In genomic region chr2:71801691-71802090, GRCm38 (mm10) we compare ENCODE assay signal across 10 mouse cellular contexts. TPM values are rescaled to one million over a fixed set of nuclear protein-coding genes. Genes with fewer than 3 reads are reported as not detected.
A peak's percentile ranks its signal among the peaks of the same experiment; 100 is the strongest.
DNase-seq lines count a peak whose midpoint lies in the region; ATAC-seq and TF ChIP-seq lines count a peak whose summit lies in the region.
"Had no signal": no experiment of that assay in that cellular context is flagged by ENCODE, and none has a peak within 500 bp of the region (broad histone marks: within the 10 kb centered on the region; RNA-seq: fewer than 3 reads in every experiment).

No protein-coding gene starts in this region.

- no peaks in the 10 kb centered on the region for H3K36me3 ChIP-seq in kidney, postnatal 0 days (ENCODE audit: insufficient read depth, low read length)
- H3K36me3 ChIP-seq in intestine, postnatal 0 days (ENCODE audit: control insufficient read depth, insufficient read depth) = no peaks in the 10 kb centered on the region

- H3K9me3 ChIP-seq in kidney, postnatal 0 days (replicated peaks; ENCODE audit: low read length) = no peaks in the 10 kb centered on the region
- H3K9me3 ChIP-seq in intestine, postnatal 0 days (ENCODE audit: control insufficient read depth) = no peaks in the 10 kb centered on the region

- H3K4me1 ChIP-seq in kidney, postnatal 0 days (replicated peaks; ENCODE audit: insufficient read depth, low read length) = peaks cover 12% of the 10 kb centered on the region; the same call in 1 of the 2 replicates
- H3K4me1 ChIP-seq in intestine, postnatal 0 days (replicated peaks; ENCODE audit: control insufficient read depth, insufficient read depth, low read length) = peaks cover 17% of the 10 kb centered on the region

- no peak overlapping the region for H3K9ac ChIP-seq in kidney, postnatal 0 days (ENCODE audit: low read depth, low read length)
- H3K9ac ChIP-seq in intestine, postnatal 0 days (ENCODE audit: low read depth, low read length) = no peak overlapping the region
- H3K9ac ChIP-seq: liver, embryonic 14.5 days had no signal

- no peak overlapping the region for H3K4me3 ChIP-seq in kidney, postnatal 0 days (replicated peaks; ENCODE audit: low read depth, low read length)
- no peak overlapping the region for H3K4me3 ChIP-seq in intestine, postnatal 0 days (ENCODE audit: low read depth, low read length)
- H3K4me3 ChIP-seq: erythroblast, embryonic 14.5 days had no signal

- DNase-seq in adrenal gland, adult (ENCODE audit: inconsistent age in 2 of 2, low spot score in 1 of 2) = peak; percentile 83 to 90
- DNase-seq in adrenal gland, postnatal 4 days (ENCODE audit: low spot score in 2 of 2) = no peak
- no peak for DNase-seq in kidney, postnatal 0 days (ENCODE audit: low spot score)
- DNase-seq in kidney, postnatal 10 days = no peak
- peak; percentile 81 for DNase-seq in NIH3T3 (ENCODE audit: low read depth)
- DNase-seq in thymus, postnatal 4 days = no peak

- no peak for TF ChIP-seq CTCF in kidney, postnatal 0 days (IDR thresholded peaks at IDR 0.05; ENCODE audit: low read depth)
- peak; percentile 38 for TF ChIP-seq CTCF in intestine, postnatal 0 days (IDR thresholded peaks at IDR 0.05; ENCODE audit: low read depth)

- 39% methylated on average over 7 of the region's 7 CpGs for WGBS in kidney, postnatal 0 days
- WGBS in intestine, postnatal 0 days = 53% methylated on average over 7 of the region's 7 CpGs

- no peak overlapping the region for H3K4me2 ChIP-seq in kidney, postnatal 0 days (ENCODE audit: low read length)
- peak overlapping the region; percentile 51 for H3K4me2 ChIP-seq in intestine, postnatal 0 days (replicated peaks; ENCODE audit: low read depth)

- ATAC-seq in kidney, postnatal 0 days (replicated peaks; ENCODE audit: low FRiP score, low read depth) = peak; percentile 50; the same call in 1 of the 2 replicates
- ATAC-seq in intestine, postnatal 0 days = peak; percentile 59
- no peak for ATAC-seq in granulocyte monocyte progenitor cell, adult 5-6 weeks (replicated peaks; ENCODE audit: poor library complexity, severe bottlenecking)

- no peak overlapping the region for H3K27ac ChIP-seq in kidney, postnatal 0 days
- H3K27ac ChIP-seq in intestine, postnatal 0 days (ENCODE audit: low read depth, low read length) = peak overlapping the region; percentile 81
- H3K27ac ChIP-seq: liver, embryonic 14.5 days had no signal

- no peaks in the 10 kb centered on the region for H3K27me3 ChIP-seq in kidney, postnatal 0 days (ENCODE audit: insufficient read depth, low read length)
- H3K27me3 ChIP-seq in intestine, postnatal 0 days (replicated peaks; ENCODE audit: control insufficient read depth, insufficient read depth, low read length) = no peaks in the 10 kb centered on the region

RNA-seq across cellular contexts. Expression of gene Itga6, which starts 56.3 kb away (rescaled TPM):
- 100 to 1,000 TPM; 240 to 287 TPM for total RNA-seq in adrenal gland, postnatal 4 days (2021)
- polyA plus RNA-seq in kidney, postnatal 0 days (2015; fragmentation: Nextera tagmentation; extraction: Ambion mirVana) = 82.4 and 84.5 TPM in 2 replicates
- 32.1 and 36.9 TPM in 2 replicates for polyA plus RNA-seq in intestine, postnatal 0 days (2015; fragmentation: Nextera tagmentation; extraction: Ambion mirVana)
- 32.9 and 48.6 TPM in 2 replicates for total RNA-seq in granulocyte monocyte progenitor cell, adult 5-6 weeks (2014; fragmentation: Nextera tagmentation)
- total RNA-seq in granulocyte monocyte progenitor cell, adult 5-6 weeks (2017) = 46.9 and 59.7 TPM in 2 replicates

Comparison
In these comparisons a context has a peak if more than half of its experiments do, and no peak if none do; other contexts are left out.
1. DNase-seq: peak in adrenal gland, adult (2 of 2) and NIH3T3 (single experiment); none in adrenal gland, postnatal 4 days (0 of 2), kidney, postnatal 0 days (single experiment), kidney, postnatal 10 days (single experiment) and thymus, postnatal 4 days (single experiment).